In genomic region chr10:4404895-4405491, GRCm38 (mm10) we compare ENCODE assay signal across 8 mouse cellular contexts. TPM values are rescaled to one million over a fixed set of nuclear protein-coding genes. Genes with fewer than 3 reads are reported as not detected.
DNase-seq lines count a peak whose midpoint lies in the region; ATAC-seq lines count a peak whose summit lies in the region.

No protein-coding gene starts in this region.

- WGBS in forebrain, embryonic 11.5 days = 67% methylated on average over 5 of the region's 5 CpGs
- WGBS in lung, embryonic 15.5 days = 53% methylated on average over 5 of the region's 5 CpGs

- H3K4me3 ChIP-seq in forebrain, embryonic 11.5 days (ENCODE audit: low read depth, low read length) = no peak overlapping the region
- no peak overlapping the region for H3K4me3 ChIP-seq in lung, embryonic 15.5 days

- H3K27me3 ChIP-seq in forebrain, embryonic 11.5 days (ENCODE audit: control insufficient read depth, insufficient read depth, low read length) = no peaks in the 10 kb centered on the region
- H3K27me3 ChIP-seq in lung, embryonic 15.5 days = no peaks in the 10 kb centered on the region

- no peak overlapping the region for H3K27ac ChIP-seq in forebrain, embryonic 11.5 days (ENCODE audit: low read depth, low read length)
- H3K27ac ChIP-seq in lung, embryonic 15.5 days = peak overlapping the region; percentile 9; the same call in 1 of the 2 replicates

- H3K9ac ChIP-seq in forebrain, embryonic 11.5 days (ENCODE audit: low read length) = no peak overlapping the region
- no peak overlapping the region for H3K9ac ChIP-seq in lung, embryonic 15.5 days

- H3K36me3 ChIP-seq in forebrain, embryonic 11.5 days (ENCODE audit: control insufficient read depth, insufficient read depth, low read length) = peaks cover 3% of the 10 kb centered on the region; the same call in 1 of the 2 replicates
- H3K36me3 ChIP-seq in lung, embryonic 15.5 days = peaks cover 41% of the 10 kb centered on the region

- peak; percentile 56 for DNase-seq in adrenal gland, postnatal 10 days
- no peak for DNase-seq in adrenal gland, postnatal 4 days (ENCODE audit: low spot score in 2 of 2)
- DNase-seq in thymus, postnatal 0 days (ENCODE audit: low spot score) = peak; percentile 71
- no peak for DNase-seq in thymus, postnatal 36 days
- DNase-seq in forebrain, embryonic 11.5 days (ENCODE audit: low spot score) = no peak
- DNase-seq in induced T-regulatory cell, adult 2 months (ENCODE audit: low read depth) = peak; percentile 78
- DNase-seq in right cerebral cortex, postnatal 25 days = peak; percentile 20

- no peaks in the 10 kb centered on the region for H3K4me1 ChIP-seq in forebrain, embryonic 11.5 days (replicated peaks; ENCODE audit: control insufficient read depth, insufficient read depth, low read length)
- no peaks in the 10 kb centered on the region for H3K4me1 ChIP-seq in lung, embryonic 15.5 days

- H3K4me2 ChIP-seq in forebrain, embryonic 11.5 days (ENCODE audit: low read depth, low read length, severe bottlenecking) = no peak overlapping the region
- H3K4me2 ChIP-seq in lung, embryonic 15.5 days = no peak overlapping the region

- ATAC-seq in forebrain, embryonic 11.5 days (replicated peaks; ENCODE audit: low FRiP score) = peak; percentile 75
- peak; percentile 23; the same call in 1 of the 2 replicates for ATAC-seq in lung, embryonic 15.5 days (ENCODE audit: borderline replicate concordance, extremely low read depth, low FRiP score, low TSS enrichment)

- H3K9me3 ChIP-seq in forebrain, embryonic 11.5 days (ENCODE audit: control insufficient read depth, low read length) = no peaks in the 10 kb centered on the region
- no peaks in the 10 kb centered on the region for H3K9me3 ChIP-seq in lung, embryonic 15.5 days

RNA-seq across cellular contexts. Expression of gene Zbtb2, which starts 17.1 kb away (rescaled TPM):
- total RNA-seq in adrenal gland, postnatal 10 days (2021) = 10 to 100 TPM; 10.6 to 12.1 TPM
- 10 to 100 TPM; 11.1 to 13.4 TPM for total RNA-seq in adrenal gland, postnatal 4 days (2021)
- 21.0 and 21.2 TPM in 2 replicates for polyA plus RNA-seq in thymus, postnatal 0 days (2015; fragmentation: Nextera tagmentation; extraction: Ambion mirVana)
- 21.2 and 21.8 TPM in 2 replicates for polyA plus RNA-seq in forebrain, embryonic 11.5 days (2014; fragmentation: Nextera tagmentation; extraction: Ambion mirVana)
- 15.5 and 16.6 TPM in 2 replicates for polyA plus RNA-seq in lung, embryonic 15.5 days (2015; fragmentation: Nextera tagmentation; extraction: Ambion mirVana)

RNA-seq across cellular contexts. Expression of gene Rmnd1, which starts 27.2 kb away (rescaled TPM):
- total RNA-seq in adrenal gland, postnatal 10 days (2021) = 10 to 100 TPM; 44.0 to 76.6 TPM
- total RNA-seq in adrenal gland, postnatal 4 days (2021) = 10 to 100 TPM; 46.8 to 49.4 TPM
- polyA plus RNA-seq in thymus, postnatal 0 days (2015; fragmentation: Nextera tagmentation; extraction: Ambion mirVana) = 37.1 and 38.7 TPM in 2 replicates
- 52.5 and 67.0 TPM in 2 replicates for polyA plus RNA-seq in forebrain, embryonic 11.5 days (2014; fragmentation: Nextera tagmentation; extraction: Ambion mirVana)
- polyA plus RNA-seq in lung, embryonic 15.5 days (2015; fragmentation: Nextera tagmentation; extraction: Ambion mirVana) = 41.6 and 47.9 TPM in 2 replicates

RNA-seq across cellular contexts. Expression of gene Armt1, which starts 27.3 kb away (rescaled TPM):
- total RNA-seq in adrenal gland, postnatal 10 days (2021) = 10 to 100 TPM; 13.2 to 19.1 TPM
- total RNA-seq in adrenal gland, postnatal 4 days (2021) = 10 to 100 TPM; 20.0 to 21.6 TPM
- 33.4 and 37.8 TPM in 2 replicates for polyA plus RNA-seq in thymus, postnatal 0 days (2015; fragmentation: Nextera tagmentation; extraction: Ambion mirVana)
- polyA plus RNA-seq in forebrain, embryonic 11.5 days (2014; fragmentation: Nextera tagmentation; extraction: Ambion mirVana) = 27.6 and 32.6 TPM in 2 replicates
- 19.0 and 19.5 TPM in 2 replicates for polyA plus RNA-seq in lung, embryonic 15.5 days (2015; fragmentation: Nextera tagmentation; extraction: Ambion mirVana)

Comparison
In these comparisons a context has a peak if more than half of its experiments do, and no peak if none do; other contexts are left out.
1. DNase-seq: peak in adrenal gland, postnatal 10 days (single experiment), thymus, postnatal 0 days (single experiment), induced T-regulatory cell, adult 2 months (single experiment) and right cerebral cortex, postnatal 25 days (single experiment); none in adrenal gland, postnatal 4 days (0 of 2), thymus, postnatal 36 days (0 of 2) and forebrain, embryonic 11.5 days (single experiment).